Mouse (Mus musculus) G1E (cell line): Measurements from ENCODE around the gene Gpc1. TPM values are rescaled to one million over a fixed set of nuclear protein-coding genes. Genes with fewer than 3 reads are reported as not detected.

Source experiments
- ATAC-seq: 2 replicates; pipeline ENCODE4 v1.8.0; 2016; ENCODE audit warnings: mild to moderate bottlenecking; ENCODE audit not compliant: insufficient number of reproducible peaks, poor library complexity, low FRiP score, severe bottlenecking; ENCODE audit errors: extremely low read depth
- DNase-seq: peaks from one replicate; pipeline ENCODE4 v3.0.0; 2012; ENCODE audit warnings: low spot score
- H3K27me3 ChIP-seq: 2 replicates; pipeline ENCODE4 v1.6.1; 2012; ENCODE audit warnings: mild to moderate bottlenecking, low read length, inconsistent platforms; ENCODE audit not compliant: insufficient read depth
- H3K36me3 ChIP-seq: replicated peaks from 2 replicates; pipeline ENCODE3; 2012; ENCODE audit warnings: mild to moderate bottlenecking, inconsistent platforms
- H3K4me1 ChIP-seq: 2 replicates; pipeline ENCODE4 v1.6.1; 2012; ENCODE audit warnings: low read depth, low read length, inconsistent platforms, mixed read lengths; ENCODE audit not compliant: insufficient read depth
- H3K4me3 ChIP-seq: 2 replicates; pipeline ENCODE4 v1.5.1; 2012; ENCODE audit warnings: low read depth, mild to moderate bottlenecking, inconsistent platforms, low read length, moderate library complexity, mixed read lengths
- H3K9me3 ChIP-seq: replicated peaks from 2 replicates; pipeline ENCODE4 v1.6.1; 2012; ENCODE audit warnings: inconsistent platforms
- CTCF ChIP-seq: IDR thresholded peaks from 2 replicates; pipeline ENCODE4 v1.5.1; 2012; ENCODE audit warnings: low read depth, low read length, inconsistent platforms, mixed read lengths
- GATA1 ChIP-seq: IDR thresholded peaks from 2 replicates; pipeline ENCODE4 v1.6.1; 2012; ENCODE audit warnings: borderline replicate concordance, low read length, inconsistent platforms, mixed read lengths
- GATA2 ChIP-seq: IDR thresholded peaks from 2 replicates; pipeline ENCODE4 v1.6.1; 2012; ENCODE audit warnings: low read depth, low read length, inconsistent platforms, borderline replicate concordance
- POLR2AphosphoS5 ChIP-seq: IDR thresholded peaks from 2 replicates; pipeline ENCODE4 v1.6.1; 2012; ENCODE audit warnings: low read depth, low read length, inconsistent platforms; ENCODE audit not compliant: insufficient replicate concordance
- TAL1 ChIP-seq: conservative IDR thresholded peaks from 2 replicates; pipeline ENCODE4 v1.6.1; 2012; ENCODE audit warnings: low read depth, low read length, inconsistent platforms, mixed read lengths
- polyA plus RNA-seq: library from polyadenylated mRNA; stranded (reverse); fragments of >175 nt; gene quantifications from 2 replicates; pipeline ENCODE4 v1.2.3, GENCODE M21; 2012
- total RNA-seq, 2 experiments: library from RNA; stranded (forward) in 1 of 2; stranded (reverse) in 1 of 2; fragments of 200-1000 nt in 1 of 2; fragments of >200 nt in 1 of 2; fragmentation: Nextera tagmentation in 1 of 2; gene quantifications; 2 replicates each; pipeline ENCODE4 v1.2.3; 2014 to 2017

Gpc1 gene
- total and polyA plus RNA-seq, 3 experiments = 0.22 TPM; not detected in 2

GRCm38 (mm10) chr1:92874011-92874410 lies 42.6 kb downstream of the Gpc1 start:
- TF ChIP-seq GATA2 (no peak), GATA1 (no peak), POLR2AphosphoS5 (no peak), TAL1 (no peak), CTCF (no peak)
- DNase-seq (no peak), ATAC-seq (no peak)
- Histone ChIP-seq H3K27me3 (peaks cover 8% of the 10 kb centered on the region; the same call in 1 of the 2 replicates), H3K9me3 (no peaks in the 10 kb centered on the region), H3K36me3 (no peaks in the 10 kb centered on the region), H3K4me3 (no peak overlapping the region), H3K4me1 (no peaks in the 10 kb centered on the region)

GRCm38 (mm10) chr1:92875360-92876111 lies 44.1 kb downstream of the Gpc1 start:
- no peaks in the 10 kb centered on the region for H3K4me1 ChIP-seq
- no peak for DNase-seq
- TF ChIP-seq GATA2 = no peak
- no peak for TF ChIP-seq POLR2AphosphoS5
- no peak for TF ChIP-seq TAL1
- no peak for TF ChIP-seq GATA1
- no peak for TF ChIP-seq CTCF
- no peaks in the 10 kb centered on the region for H3K9me3 ChIP-seq
- peaks cover 11% of the 10 kb centered on the region; the same call in 1 of the 2 replicates for H3K27me3 ChIP-seq
- ATAC-seq = no peak; the same call in 1 of the 2 replicates
- H3K36me3 ChIP-seq = no peaks in the 10 kb centered on the region
- H3K4me3 ChIP-seq = no peak overlapping the region

GRCm38 (mm10) chr1:92877431-92877978 lies 46.1 kb downstream of the Gpc1 start:
- DNase-seq (no peak), ATAC-seq (no peak)
- peaks cover 15% of the 10 kb centered on the region; the same call in 1 of the 2 replicates for H3K27me3 ChIP-seq
- H3K4me1 ChIP-seq = no peaks in the 10 kb centered on the region
- no peaks in the 10 kb centered on the region for H3K9me3 ChIP-seq
- TF ChIP-seq GATA2 (no peak), GATA1 (no peak), CTCF (no peak), TAL1 (no peak), POLR2AphosphoS5 (no peak)
- no peaks in the 10 kb centered on the region for H3K36me3 ChIP-seq
- no peak overlapping the region for H3K4me3 ChIP-seq

- Histone ChIP-seq H3K27me3 (peaks cover 15% of the 10 kb centered on the region; the same call in 1 of the 2 replicates), H3K36me3 (no peaks in the 10 kb centered on the region), H3K4me3 (no peak overlapping the region), H3K9me3 (no peaks in the 10 kb centered on the region), H3K4me1 (no peaks in the 10 kb centered on the region)
- TF ChIP-seq CTCF = no peak
- DNase-seq = no peak
- ATAC-seq = no peak
Measured at GRCm38 (mm10) chr1:92878066-92878741, 46.8 kb downstream of the Gpc1 start.

GRCm38 (mm10) chr1:92879266-92879665 lies 47.8 kb downstream of the Gpc1 start:
- H3K9me3 ChIP-seq = no peaks in the 10 kb centered on the region
- H3K4me1 ChIP-seq = no peaks in the 10 kb centered on the region
- TF ChIP-seq CTCF (no peak), GATA1 (no peak), TAL1 (no peak), GATA2 (no peak), POLR2AphosphoS5 (no peak)
- ATAC-seq (no peak), DNase-seq (no peak)
- H3K27me3 ChIP-seq = peaks cover 15% of the 10 kb centered on the region; the same call in 1 of the 2 replicates
- no peaks in the 10 kb centered on the region for H3K36me3 ChIP-seq
- H3K4me3 ChIP-seq = no peak overlapping the region

- Histone ChIP-seq H3K27me3 (peaks cover 12% of the 10 kb centered on the region; the same call in 1 of the 2 replicates), H3K9me3 (no peaks in the 10 kb centered on the region), H3K4me3 (no peak overlapping the region), H3K36me3 (no peaks in the 10 kb centered on the region), H3K4me1 (no peaks in the 10 kb centered on the region)
- ATAC-seq = no peak
- DNase-seq = no peak
- TF ChIP-seq TAL1 (no peak), GATA1 (no peak), CTCF (no peak), GATA2 (no peak), POLR2AphosphoS5 (no peak)
Measured at GRCm38 (mm10) chr1:92880101-92880500, 48.7 kb downstream of the Gpc1 start.
